Mouse (Mus musculus): ENCODE data around the gene Olfr718-ps1.
A peak's percentile ranks its signal among the peaks of the same experiment; 100 is the strongest.
"Not testable (repeated sequence)": the region's sequence is repeated elsewhere in the genome, so short reads cannot be mapped to it uniquely, and the experiment has no call there.

The Olfr718-ps1 gene

GRCm38 (mm10) chr5:143147481-143147880 is at the start of gene Olfr718-ps1:
Gene Olfr718-ps1, minus strand, starts transcription at chr5:143147581.
- DNase-seq = no peak

- DNase-seq = no peak
Measured at GRCm38 (mm10) chr5:143196506-143196905, 49.1 kb upstream of the Olfr718-ps1 start.

GRCm38 (mm10) chr5:143195166-143195565 is 47.8 kb upstream of the Olfr718-ps1 start:
- no peak for DNase-seq

- DNase-seq = not testable (repeated sequence)
Measured at GRCm38 (mm10) chr5:143194747-143195146, 47.4 kb upstream of the Olfr718-ps1 start.

- DNase-seq = no peak
Measured at GRCm38 (mm10) chr5:143192806-143193205, 45.4 kb upstream of the Olfr718-ps1 start.

GRCm38 (mm10) chr5:143188014-143188413 is 40.6 kb upstream of the Olfr718-ps1 start:
- DNase-seq = not testable (repeated sequence)

- peak; percentile 73 to 74 for DNase-seq
Measured at GRCm38 (mm10) chr5:143180255-143181076, 33.1 kb upstream of the Olfr718-ps1 start, which contains the start of the genes Rbak and Spdye4b. Gene Rbak, minus strand, starts transcription at chr5:143180775. Gene Spdye4b, plus strand, starts transcription at chr5:143181017.

GRCm38 (mm10) chr5:143179179-143179578 is 31.8 kb upstream of the Olfr718-ps1 start:
- peak; percentile 32 to 39 for DNase-seq

GRCm38 (mm10) chr5:143177541-143178200 is 30.3 kb upstream of the Olfr718-ps1 start:
- DNase-seq = peak; percentile 25 to 30

- DNase-seq = no peak
Measured at GRCm38 (mm10) chr5:143175970-143176369, 28.6 kb upstream of the Olfr718-ps1 start.

GRCm38 (mm10) chr5:143165508-143166070 is 18.2 kb upstream of the Olfr718-ps1 start:
- peak; percentile 53 to 61 for DNase-seq

GRCm38 (mm10) chr5:143155534-143155933 is 8.2 kb upstream of the Olfr718-ps1 start:
- DNase-seq = no peak

- DNase-seq = no peak
Measured at GRCm38 (mm10) chr5:143153756-143154155, 6.4 kb upstream of the Olfr718-ps1 start.

- DNase-seq = no peak
Measured at GRCm38 (mm10) chr5:143150044-143150443, 2.7 kb upstream of the Olfr718-ps1 start.

- DNase-seq = no peak
Measured at GRCm38 (mm10) chr5:143149536-143149935, 2.2 kb upstream of the Olfr718-ps1 start.

- DNase-seq = no peak
Measured at GRCm38 (mm10) chr5:143148661-143149060, 1.3 kb upstream of the Olfr718-ps1 start.

GRCm38 (mm10) chr5:143137580-143137979 is 9.8 kb downstream of the Olfr718-ps1 start:
- no peak for DNase-seq

- no peak for DNase-seq
Measured at GRCm38 (mm10) chr5:143135042-143135441, 12.3 kb downstream of the Olfr718-ps1 start.

- not testable (repeated sequence) for DNase-seq
Measured at GRCm38 (mm10) chr5:143134216-143135010, 13.0 kb downstream of the Olfr718-ps1 start.

- no peak for DNase-seq
Measured at GRCm38 (mm10) chr5:143132935-143133514, 14.4 kb downstream of the Olfr718-ps1 start.

- DNase-seq = peak; percentile 48 to 51
Measured at GRCm38 (mm10) chr5:143130342-143130741, 17.0 kb downstream of the Olfr718-ps1 start.

GRCm38 (mm10) chr5:143129101-143129500 is 18.3 kb downstream of the Olfr718-ps1 start:
- no peak for DNase-seq
